In the genomic region with DNA sequence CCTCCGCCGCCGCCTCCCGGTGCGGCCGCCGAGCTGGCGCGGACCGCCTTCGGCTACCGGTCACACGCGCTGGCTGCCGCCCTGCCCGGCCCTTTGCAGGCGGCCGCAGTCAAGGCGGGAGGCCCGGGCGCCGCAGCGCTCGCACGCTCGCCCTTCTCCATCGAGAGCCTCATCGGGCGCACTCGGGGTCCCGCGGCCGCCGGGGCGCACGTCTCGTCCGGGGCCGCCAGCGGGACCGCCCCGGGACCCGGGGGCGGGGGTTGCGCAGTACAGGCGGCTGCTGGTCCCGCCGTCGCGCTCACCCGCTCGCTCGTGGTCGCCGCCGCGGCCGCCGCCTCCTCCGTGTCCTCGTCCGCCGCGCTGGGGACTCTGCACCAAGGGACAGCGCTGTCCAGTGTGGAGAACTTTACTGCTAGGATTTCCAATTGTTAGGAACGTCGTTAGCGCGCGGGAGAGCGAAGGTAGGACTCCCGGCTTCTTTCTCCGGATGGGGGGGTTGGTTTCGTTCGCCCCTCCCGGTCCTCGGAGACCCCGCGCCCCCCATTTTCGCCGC, we compare ENCODE assay signal across 8 mouse cellular contexts. TPM values are rescaled to one million over a fixed set of nuclear protein-coding genes. Genes with fewer than 3 reads are reported as not detected.
DNase-seq lines count a peak whose midpoint lies in the region; ATAC-seq and TF ChIP-seq lines count a peak whose summit lies in the region.
"Had no signal": no experiment of that assay in that cellular context is flagged by ENCODE, and none has a peak within 500 bp of the region (broad histone marks: within the 10 kb centered on the region; RNA-seq: fewer than 3 reads in every experiment).

No protein-coding gene starts in this region.

- no peak overlapping the region for H3K27ac ChIP-seq in spleen, adult 2 months (ENCODE audit: insufficient read depth, low read length)
- peak overlapping the region; percentile 91 for H3K27ac ChIP-seq in embryonic facial prominence, embryonic 12.5 days
- no peak overlapping the region for H3K27ac ChIP-seq in hindbrain, embryonic 15.5 days (replicated peaks)
- H3K27ac ChIP-seq in lung, embryonic 16.5 days (ENCODE audit: low read length), result no peak overlapping the region
- H3K27ac ChIP-seq: macrophage had no signal

- H3K36me3 ChIP-seq in spleen, adult 2 months (ENCODE audit: control insufficient read depth, insufficient read depth, low read length), result no peaks in the 10 kb centered on the region
- no peaks in the 10 kb centered on the region for H3K36me3 ChIP-seq in embryonic facial prominence, embryonic 12.5 days
- H3K36me3 ChIP-seq in hindbrain, embryonic 15.5 days, result no peaks in the 10 kb centered on the region
- no peaks in the 10 kb centered on the region for H3K36me3 ChIP-seq in lung, embryonic 16.5 days (ENCODE audit: control insufficient read depth, insufficient read depth, low read length)

- H3K4me3 ChIP-seq in spleen, adult 2 months (ENCODE audit: extremely low read depth, insufficient read depth, insufficient read length), result peak overlapping the region; percentile 18; the same call in 1 of the 2 replicates
- peak overlapping the region; percentile 66 for H3K4me3 ChIP-seq in embryonic facial prominence, embryonic 12.5 days
- H3K4me3 ChIP-seq in hindbrain, embryonic 15.5 days, result peak overlapping the region; percentile 35
- peak overlapping the region; percentile 56 for H3K4me3 ChIP-seq in lung, embryonic 16.5 days (ENCODE audit: low read length)

- TF ChIP-seq POLR2A in spleen, adult 2 months (IDR thresholded peaks at IDR 0.05; ENCODE audit: low read depth, low read length), result no peak

- H3K4me2 ChIP-seq in embryonic facial prominence, embryonic 12.5 days (replicated peaks), result peak overlapping the region; percentile 83
- peak overlapping the region; percentile 52 for H3K4me2 ChIP-seq in hindbrain, embryonic 15.5 days
- H3K4me2 ChIP-seq in lung, embryonic 16.5 days (ENCODE audit: low read depth, low read length), result peak overlapping the region; percentile 78

- WGBS in spleen, adult 2 months, result 2% methylated on average over 78 of the region's 81 CpGs
- under 1% methylated on average over 75 of the region's 81 CpGs for WGBS in embryonic facial prominence, embryonic 12.5 days
- under 1% methylated on average over 50 of the region's 81 CpGs for WGBS in hindbrain, embryonic 15.5 days
- WGBS in lung, embryonic 16.5 days, result under 1% methylated on average over 71 of the region's 81 CpGs

- no peak for TF ChIP-seq CTCF in spleen, adult 2 months (IDR thresholded peaks at IDR 0.05; ENCODE audit: extremely low read depth, insufficient read depth, insufficient read length, insufficient replicate concordance)

- no peak for ATAC-seq in embryonic facial prominence, embryonic 12.5 days (ENCODE audit: insufficient number of reproducible peaks, insufficient read depth, low FRiP score, low TSS enrichment)
- no peak for ATAC-seq in hindbrain, embryonic 15.5 days (ENCODE audit: low FRiP score, low read depth)
- ATAC-seq in lung, embryonic 16.5 days (ENCODE audit: low read depth), result peak; percentile 42; the same call in 1 of the 2 replicates

- peaks cover 8% of the 10 kb centered on the region; the same call in 1 of the 2 replicates for H3K4me1 ChIP-seq in spleen, adult 2 months (ENCODE audit: control insufficient read depth, insufficient read depth, insufficient read length)
- H3K4me1 ChIP-seq in embryonic facial prominence, embryonic 12.5 days, result peaks cover 11% of the 10 kb centered on the region
- peaks cover 21% of the 10 kb centered on the region for H3K4me1 ChIP-seq in hindbrain, embryonic 15.5 days (replicated peaks)
- H3K4me1 ChIP-seq in lung, embryonic 16.5 days (replicated peaks; ENCODE audit: control insufficient read depth, insufficient read depth, low read length), result peaks cover 23% of the 10 kb centered on the region

- H3K9me3 ChIP-seq in embryonic facial prominence, embryonic 12.5 days, result no peaks in the 10 kb centered on the region
- H3K9me3 ChIP-seq in hindbrain, embryonic 15.5 days, result no peaks in the 10 kb centered on the region
- no peaks in the 10 kb centered on the region for H3K9me3 ChIP-seq in lung, embryonic 16.5 days (ENCODE audit: control insufficient read depth, low read length)

- no peak for DNase-seq in spleen, adult 2 months (ENCODE audit: low read depth in 1 of 2, low spot score in 2 of 2)
- no peak for DNase-seq in spleen, postnatal 36 days (ENCODE audit: low spot score in 2 of 2)
- no peak for DNase-seq in layer of hippocampus, adult 9-10 months (ENCODE audit: low spot score)
- DNase-seq in right cerebral cortex, postnatal 25 days, result no peak

- H3K9ac ChIP-seq in embryonic facial prominence, embryonic 12.5 days, result peak overlapping the region; percentile 83
- no peak overlapping the region for H3K9ac ChIP-seq in hindbrain, embryonic 15.5 days
- peak overlapping the region; percentile 28; the same call in 1 of the 2 replicates for H3K9ac ChIP-seq in lung, embryonic 16.5 days (ENCODE audit: low read length)

- peaks cover 47% of the 10 kb centered on the region for H3K27me3 ChIP-seq in spleen, adult 2 months (ENCODE audit: control insufficient read depth, insufficient read depth, low read length)
- H3K27me3 ChIP-seq in embryonic facial prominence, embryonic 12.5 days, result peaks cover 73% of the 10 kb centered on the region
- peaks cover 84% of the 10 kb centered on the region for H3K27me3 ChIP-seq in hindbrain, embryonic 15.5 days
- peaks cover 87% of the 10 kb centered on the region for H3K27me3 ChIP-seq in lung, embryonic 16.5 days (ENCODE audit: control insufficient read depth, insufficient read depth, low read depth, low read length)

RNA-seq across cellular contexts. Expression of gene Foxd1, which starts 1.6 kb away (rescaled TPM):
- not detected in 2 replicates for polyA plus RNA-seq in spleen, adult 2 months (2012; rRNA removed)
- polyA plus RNA-seq in embryonic facial prominence, embryonic 12.5 days (2016; fragmentation: Nextera tagmentation; extraction: Ambion mirVana), result 9.5 and 9.9 TPM in 2 replicates
- polyA plus RNA-seq in hindbrain, embryonic 15.5 days (2015; fragmentation: Nextera tagmentation; extraction: Ambion mirVana), result 1.1 and 1.2 TPM in 2 replicates
- 0.08 TPM in 1 of 2 replicates, not detected in the other for polyA plus RNA-seq in lung, embryonic 16.5 days (2015; fragmentation: Nextera tagmentation; extraction: Ambion mirVana)
- polyA plus RNA-seq: macrophage had no signal

RNA-seq across cellular contexts. Expression of gene Btf3, which starts 38.8 kb away (rescaled TPM):
- polyA plus RNA-seq in spleen, adult 2 months (2012; rRNA removed), result 83.0 and 90.3 TPM in 2 replicates
- polyA plus RNA-seq in embryonic facial prominence, embryonic 12.5 days (2016; fragmentation: Nextera tagmentation; extraction: Ambion mirVana), result 731 and 771 TPM in 2 replicates
- 444 and 475 TPM in 2 replicates for polyA plus RNA-seq in hindbrain, embryonic 15.5 days (2015; fragmentation: Nextera tagmentation; extraction: Ambion mirVana)
- 621 and 661 TPM in 2 replicates for polyA plus RNA-seq in lung, embryonic 16.5 days (2015; fragmentation: Nextera tagmentation; extraction: Ambion mirVana)
